Mouse (Mus musculus): ENCODE data around the gene Gmeb2. TPM values are rescaled to one million over a fixed set of nuclear protein-coding genes. Genes with fewer than 3 reads are reported as not detected.

Gene Gmeb2
- 9.5 TPM for polyA plus RNA-seq (2014; fragmentation: Illumina TruSeq; extraction: RNeasy Lipid Tissue Mini Kit (QIAGEN cat#74804); ENCODE audit: low read depth, low replicate concordance)

DNA sequence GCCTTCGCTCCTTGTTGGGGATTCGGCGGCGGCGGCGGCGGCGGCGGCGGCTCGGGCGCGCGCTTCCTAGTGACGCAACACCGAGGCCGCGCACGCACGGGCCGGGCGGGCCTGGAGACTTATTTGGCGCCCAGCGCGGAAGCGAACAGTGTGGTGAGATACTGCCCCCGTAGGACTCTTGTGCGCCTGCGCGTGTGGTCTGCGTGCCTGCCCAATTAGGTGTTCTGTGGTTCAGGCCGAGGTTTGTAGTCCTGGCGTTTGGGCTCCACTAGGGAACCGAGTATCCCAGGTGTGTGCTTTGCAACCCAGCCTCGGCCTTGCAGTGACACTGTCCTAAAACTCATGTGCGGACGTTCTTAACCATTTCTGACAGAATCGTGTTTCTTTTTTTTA, at the start of gene Gmeb2:
Gene Gmeb2 (minus strand): TSS at position 78 of the 393 bp plus-strand sequence.

DNA sequence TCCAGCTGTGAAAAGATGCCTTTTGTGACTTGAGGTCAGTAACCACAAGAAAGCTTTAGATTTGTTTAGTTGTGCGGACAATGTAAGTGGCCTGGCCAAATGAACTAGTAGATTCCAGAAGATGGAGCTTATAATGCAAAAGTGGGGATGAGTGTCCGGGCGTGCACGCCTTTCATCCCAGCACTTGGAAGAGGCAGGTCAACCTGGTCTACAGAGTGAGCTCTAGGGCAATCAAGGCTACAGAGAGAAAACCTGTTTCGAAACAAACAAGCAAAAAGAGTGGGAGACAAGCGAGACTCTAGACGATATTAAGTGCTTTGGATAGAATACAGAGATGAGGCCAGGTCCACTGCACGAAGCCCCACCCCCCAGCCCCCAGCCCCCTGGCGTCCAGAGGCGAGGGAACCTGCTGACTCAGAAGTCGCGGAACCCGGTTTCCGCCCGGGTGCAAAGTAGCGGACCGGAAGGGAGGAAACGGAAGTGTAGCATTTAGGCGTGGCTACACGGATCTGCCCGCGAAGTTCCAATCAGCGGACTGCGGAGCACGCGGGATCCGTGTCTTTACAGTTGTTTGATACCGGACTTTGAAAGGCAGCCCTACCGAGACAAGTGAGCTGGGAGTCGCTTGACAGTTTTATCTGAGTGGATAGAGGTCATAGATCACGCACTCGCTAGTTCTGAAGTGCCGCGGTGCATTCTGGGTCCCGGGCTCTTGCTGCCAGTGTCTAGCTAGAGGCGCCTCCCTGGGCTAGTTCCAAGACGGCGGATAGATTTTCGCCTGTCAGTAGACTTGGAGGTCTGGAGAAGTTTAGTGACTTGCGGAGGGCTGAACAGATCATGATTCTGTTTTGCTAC, 31.6 kb upstream of the Gmeb2 start, which contains the start of gene Rtel1:
Gene Rtel1 (plus strand): TSS at position 492 of the 855 bp plus-strand sequence.

DNA sequence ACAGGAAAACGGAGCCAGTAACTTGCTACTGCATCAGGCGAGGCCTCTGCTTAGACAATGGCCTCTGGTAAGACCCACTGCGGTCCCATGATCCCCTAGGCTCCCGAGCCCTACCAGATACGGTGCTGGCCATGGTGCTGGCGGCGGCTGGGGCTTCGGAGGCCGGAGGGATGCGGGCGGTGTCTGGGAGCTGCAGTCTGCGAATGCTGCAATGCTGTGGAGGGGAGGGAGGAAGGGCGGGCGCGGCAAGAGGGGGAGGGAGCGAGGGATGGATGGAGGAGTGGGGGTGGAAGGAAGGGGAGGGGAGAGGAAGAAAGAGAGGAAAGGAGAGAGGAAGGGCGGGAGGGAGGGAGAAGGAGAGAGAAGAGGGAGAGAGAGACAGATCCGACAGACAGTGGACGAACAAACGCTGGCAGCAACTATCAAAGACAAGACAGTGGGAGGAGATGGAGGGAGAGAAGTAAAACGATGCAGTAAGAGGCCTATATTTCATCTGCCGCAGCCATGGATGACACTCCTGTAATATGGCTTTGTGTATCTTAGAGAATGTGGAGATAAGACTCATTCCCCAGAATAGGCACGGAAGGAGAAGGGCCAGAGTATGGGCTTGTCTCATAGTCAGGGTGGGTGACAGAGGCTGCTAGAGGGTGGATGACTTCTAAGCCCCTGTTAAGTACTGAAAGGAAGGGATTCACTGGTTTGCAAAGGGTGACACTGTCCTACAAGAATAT, 26.4 kb upstream of the Gmeb2 start, which contains the start of gene Stmn3:
Gene Stmn3 (minus strand): TSS at position 421 of the 731 bp plus-strand sequence.

DNA sequence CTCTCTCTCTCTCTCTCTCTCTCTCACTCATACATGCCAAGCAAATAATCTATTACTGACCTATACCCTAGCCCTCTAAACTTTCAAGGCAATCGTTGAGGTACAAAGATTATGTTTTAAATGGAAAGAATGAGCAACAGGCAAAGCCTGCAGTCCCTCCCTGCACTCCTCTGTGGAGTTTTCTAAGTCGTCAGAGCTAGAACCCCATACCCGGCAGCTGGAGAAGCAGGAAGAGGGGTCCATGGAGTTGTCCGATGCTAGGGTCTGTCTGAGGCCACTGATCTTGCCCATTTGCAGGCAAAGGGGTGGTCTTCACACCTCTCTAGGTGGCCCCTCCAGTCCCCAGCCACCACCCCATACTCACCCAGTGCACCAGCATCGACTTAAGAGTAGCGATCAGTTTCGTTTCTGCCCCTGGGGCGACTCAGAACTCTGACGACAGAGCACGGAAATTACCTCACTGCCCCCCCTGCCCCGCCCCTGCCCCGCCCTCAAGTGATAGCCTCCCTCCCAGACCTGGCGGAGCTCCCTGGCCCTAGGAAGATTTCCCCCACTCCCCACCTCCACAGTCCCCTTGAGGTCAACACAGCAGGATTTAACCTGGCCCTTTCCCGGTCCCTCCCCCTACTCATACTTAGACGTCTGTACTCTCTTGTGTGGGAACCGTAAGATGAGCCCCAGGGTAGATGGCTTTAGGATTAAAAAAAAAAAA, 46.1 kb downstream of the Gmeb2 start, which contains the start of gene Helz2:
Gene Helz2 (minus strand): TSS at position 426 of the 712 bp plus-strand sequence.

DNA sequence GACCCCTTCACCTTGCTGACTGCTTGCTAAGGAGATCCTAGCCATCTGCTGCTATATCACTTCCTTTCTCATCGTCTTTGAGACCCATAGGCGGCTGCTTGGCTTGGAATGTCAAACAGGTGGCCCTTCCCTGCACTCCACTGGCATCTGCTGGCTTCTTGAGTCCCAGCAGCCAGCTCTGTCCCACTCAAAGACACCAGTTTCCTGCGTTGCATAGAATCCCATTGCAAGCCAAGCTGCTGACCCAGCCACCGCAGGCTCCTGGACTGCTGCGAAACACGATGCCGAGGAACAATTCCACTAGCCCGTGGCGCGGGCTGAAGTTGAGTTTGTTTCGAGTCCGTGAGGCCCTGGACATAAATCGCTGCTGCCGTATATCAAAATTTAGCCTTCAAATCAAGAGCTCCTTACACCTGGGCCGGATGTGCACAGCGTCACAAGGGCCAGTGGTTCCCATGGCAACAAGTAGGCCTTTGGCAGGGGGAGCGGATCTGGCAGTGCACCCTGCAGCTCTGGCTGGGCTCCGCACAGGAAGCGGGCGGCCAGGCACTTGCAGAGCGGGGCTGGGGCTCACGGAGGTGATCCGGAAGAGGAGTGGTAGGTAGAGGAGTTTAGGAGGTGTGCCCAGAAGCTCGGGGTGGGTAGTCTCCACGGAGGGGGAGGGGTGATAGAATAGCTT, 68.2 kb downstream of the Gmeb2 start, which contains the start of gene Fndc11:
Gene Fndc11 (plus strand): TSS at position 476 of the 679 bp plus-strand sequence.

DNA sequence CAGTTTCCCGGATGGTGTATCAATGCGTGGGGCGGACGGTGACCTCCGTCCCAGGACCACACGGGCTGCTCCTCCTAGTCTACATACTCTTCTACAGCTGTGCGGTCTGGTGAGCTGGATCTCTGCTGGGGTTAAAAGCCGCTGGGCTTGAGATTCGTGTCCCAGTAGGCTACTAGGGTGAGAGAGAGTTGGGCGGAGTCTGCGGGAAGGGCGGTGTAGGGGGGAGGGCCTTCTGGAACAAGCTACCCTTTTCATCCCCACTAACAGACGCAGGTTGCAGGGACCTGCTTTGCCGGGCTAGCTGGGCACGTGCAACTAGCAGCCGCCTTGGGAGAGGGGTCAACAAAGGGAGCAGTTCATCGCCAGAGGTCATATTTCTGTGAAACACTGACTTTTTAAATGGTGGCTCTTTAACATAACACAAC, 74.8 kb downstream of the Gmeb2 start, which contains the start of gene Srms:
Gene Srms (minus strand): TSS at position 165 of the 425 bp plus-strand sequence.

DNA sequence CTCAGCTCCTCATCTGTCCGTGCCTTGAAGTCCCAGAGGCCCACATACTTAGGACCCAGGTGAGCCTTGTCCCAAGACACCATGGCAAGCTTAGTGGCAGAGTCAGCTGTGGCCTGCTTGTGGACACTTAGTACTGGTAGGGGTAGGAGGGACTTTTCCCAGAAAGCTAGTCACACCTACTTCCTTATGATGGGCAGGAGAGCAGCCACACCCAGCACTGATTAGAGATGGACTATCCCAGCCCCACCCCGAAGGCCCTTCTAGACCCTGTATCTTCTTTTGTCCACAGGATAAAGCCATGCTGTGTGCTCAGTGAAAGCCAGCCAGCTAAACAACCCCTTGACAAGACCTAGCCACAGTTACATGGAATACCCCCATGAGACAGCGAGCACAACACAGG, 85.4 kb downstream of the Gmeb2 start, which contains the start of gene Ptk6:
Gene Ptk6 (minus strand): TSS at position 368 of the 400 bp plus-strand sequence.

Other genes starting within 250 kb of the Gmeb2 start
- not detected for gene Chrna4, start 244.5 kb downstream of the Gmeb2 start, polyA plus RNA-seq (2014; fragmentation: Illumina TruSeq; extraction: RNeasy Lipid Tissue Mini Kit (QIAGEN cat#74804); ENCODE audit: low read depth, low replicate concordance)
- 0.08 TPM for gene Kcnq2, start 152.7 kb downstream of the Gmeb2 start, polyA plus RNA-seq (2014; fragmentation: Illumina TruSeq; extraction: RNeasy Lipid Tissue Mini Kit (QIAGEN cat#74804); ENCODE audit: low read depth, low replicate concordance)
- 1,071 TPM for gene Eef1a2, start 131.0 kb downstream of the Gmeb2 start, polyA plus RNA-seq (2014; fragmentation: Illumina TruSeq; extraction: RNeasy Lipid Tissue Mini Kit (QIAGEN cat#74804); ENCODE audit: low read depth, low replicate concordance)
- 60.6 TPM for gene Ppdpf, start 100.8 kb downstream of the Gmeb2 start, polyA plus RNA-seq (2014; fragmentation: Illumina TruSeq; extraction: RNeasy Lipid Tissue Mini Kit (QIAGEN cat#74804); ENCODE audit: low read depth, low replicate concordance)
- gene Ptk6, start 85.2 kb downstream of the Gmeb2 start, polyA plus RNA-seq (2014; fragmentation: Illumina TruSeq; extraction: RNeasy Lipid Tissue Mini Kit (QIAGEN cat#74804); ENCODE audit: low read depth, low replicate concordance), result not detected
- gene Srms, start 74.8 kb downstream of the Gmeb2 start, polyA plus RNA-seq (2014; fragmentation: Illumina TruSeq; extraction: RNeasy Lipid Tissue Mini Kit (QIAGEN cat#74804); ENCODE audit: low read depth, low replicate concordance), result 0.39 TPM
- not detected for gene Fndc11, start 68.0 kb downstream of the Gmeb2 start, polyA plus RNA-seq (2014; fragmentation: Illumina TruSeq; extraction: RNeasy Lipid Tissue Mini Kit (QIAGEN cat#74804); ENCODE audit: low read depth, low replicate concordance)
- 11.0 TPM for gene Helz2, start 46.0 kb downstream of the Gmeb2 start, polyA plus RNA-seq (2014; fragmentation: Illumina TruSeq; extraction: RNeasy Lipid Tissue Mini Kit (QIAGEN cat#74804); ENCODE audit: low read depth, low replicate concordance)
- 0.55 TPM for gene Stmn3, start 26.5 kb upstream of the Gmeb2 start, polyA plus RNA-seq (2014; fragmentation: Illumina TruSeq; extraction: RNeasy Lipid Tissue Mini Kit (QIAGEN cat#74804); ENCODE audit: low read depth, low replicate concordance)
- 18.6 TPM for gene Rtel1, start 31.7 kb upstream of the Gmeb2 start, polyA plus RNA-seq (2014; fragmentation: Illumina TruSeq; extraction: RNeasy Lipid Tissue Mini Kit (QIAGEN cat#74804); ENCODE audit: low read depth, low replicate concordance)
- gene Zgpat, start 76.9 kb upstream of the Gmeb2 start, polyA plus RNA-seq (2014; fragmentation: Illumina TruSeq; extraction: RNeasy Lipid Tissue Mini Kit (QIAGEN cat#74804); ENCODE audit: low read depth, low replicate concordance), result 30.1 TPM
- gene Arfrp1, start 77.4 kb upstream of the Gmeb2 start, polyA plus RNA-seq (2014; fragmentation: Illumina TruSeq; extraction: RNeasy Lipid Tissue Mini Kit (QIAGEN cat#74804); ENCODE audit: low read depth, low replicate concordance), result 76.5 TPM
- gene Lime1, start 92.0 kb upstream of the Gmeb2 start, polyA plus RNA-seq (2014; fragmentation: Illumina TruSeq; extraction: RNeasy Lipid Tissue Mini Kit (QIAGEN cat#74804); ENCODE audit: low read depth, low replicate concordance), result 17.5 TPM
- 9.7 TPM for gene Zbtb46, start 171.4 kb upstream of the Gmeb2 start, polyA plus RNA-seq (2014; fragmentation: Illumina TruSeq; extraction: RNeasy Lipid Tissue Mini Kit (QIAGEN cat#74804); ENCODE audit: low read depth, low replicate concordance)
- gene Abhd16b, start 205.2 kb upstream of the Gmeb2 start, polyA plus RNA-seq (2014; fragmentation: Illumina TruSeq; extraction: RNeasy Lipid Tissue Mini Kit (QIAGEN cat#74804); ENCODE audit: low read depth, low replicate concordance), result not detected
- gene Tpd52l2, start 209.1 kb upstream of the Gmeb2 start, polyA plus RNA-seq (2014; fragmentation: Illumina TruSeq; extraction: RNeasy Lipid Tissue Mini Kit (QIAGEN cat#74804); ENCODE audit: low read depth, low replicate concordance), result 96.1 TPM
- 41.6 TPM for gene Dnajc5, start 232.4 kb upstream of the Gmeb2 start, polyA plus RNA-seq (2014; fragmentation: Illumina TruSeq; extraction: RNeasy Lipid Tissue Mini Kit (QIAGEN cat#74804); ENCODE audit: low read depth, low replicate concordance)

Data from heart, adult 10 weeks (tissue).